Mouse (Mus musculus) limb, embryonic 15.5 days (tissue): Measurements from ENCODE around the gene Ahcy. TPM values are rescaled to one million over a fixed set of nuclear protein-coding genes. Genes with fewer than 3 reads are reported as not detected.
"Not testable (repeated sequence)": the region's sequence is repeated elsewhere in the genome, so short reads cannot be mapped to it uniquely, and the experiment has no call there.

Source experiments
- ATAC-seq: fragments of 200-750 bp; cut with Nextera tagmentation; 2 replicates; pipeline ENCODE4 v1.8.0; 2017; ENCODE audit warnings: low read depth, moderate TSS enrichment; ENCODE audit not compliant: insufficient number of reproducible peaks, low FRiP score, low TSS enrichment
- H3K27ac ChIP-seq: fragments of 300-500 bp; sonication (generic); 2 replicates; pipeline ENCODE4 v1.5.1; 2015; ENCODE audit warnings: moderate library complexity, mild to moderate bottlenecking, inconsistent platforms
- H3K27me3 ChIP-seq: fragments of 300-500 bp; sonication (generic); 2 replicates; pipeline ENCODE4 v1.6.1; 2015; ENCODE audit warnings: inconsistent platforms
- H3K36me3 ChIP-seq: fragments of 300-500 bp; sonication (generic); 2 replicates; pipeline ENCODE4 v1.6.1; 2015; ENCODE audit warnings: inconsistent platforms
- H3K4me1 ChIP-seq: fragments of 300-500 bp; sonication (generic); 2 replicates; pipeline ENCODE4 v1.6.1; 2015; ENCODE audit warnings: inconsistent platforms
- H3K4me2 ChIP-seq: fragments of 300-500 bp; sonication (generic); 2 replicates; pipeline ENCODE4 v1.6.1; 2015; ENCODE audit warnings: mild to moderate bottlenecking, inconsistent platforms
- H3K4me3 ChIP-seq: fragments of 300-500 bp; sonication (generic); 2 replicates; pipeline ENCODE4 v1.5.1; 2015; ENCODE audit warnings: mild to moderate bottlenecking, inconsistent platforms
- H3K9ac ChIP-seq: fragments of 300-500 bp; sonication (generic); 2 replicates; pipeline ENCODE4 v1.6.1; 2015; ENCODE audit warnings: inconsistent platforms
- H3K9me3 ChIP-seq: fragments of 300-500 bp; sonication (generic); 2 replicates; pipeline ENCODE4 v1.6.1; 2016; ENCODE audit warnings: inconsistent platforms
- WGBS: fragments of 180-500 bp; shearing (Covaris S2); methylation state at CpG from one replicate; pipeline ENCODE4 v1.1.7; 2015; 5-methylcytosine and 5-hydroxymethylcytosine counted together
- polyA plus RNA-seq: library from polyadenylated mRNA; unstranded; fragments of >200 nt; fragmentation: Nextera tagmentation; extraction: Ambion mirVana; gene quantifications from 2 replicates; pipeline ENCODE4 v1.2.1, GENCODE M21; 2015

Ahcy gene
- polyA plus RNA-seq, 1 experiment from 2014 or later: 53.5 TPM

GRCm38 (mm10) chr2:155072353-155073145 is 1.7 kb downstream of the Ahcy start:
- Histone ChIP-seq H3K4me3 (no peak overlapping the region; the same call in 1 of the 2 replicates), H3K4me1 (peaks cover 18% of the 10 kb centered on the region), H3K9me3 (no peaks in the 10 kb centered on the region), H3K36me3 (peaks cover 11% of the 10 kb centered on the region; the same call in 1 of the 2 replicates), H3K27me3 (no peaks in the 10 kb centered on the region), H3K9ac (no peak overlapping the region), H3K27ac (no peak overlapping the region), H3K4me2 (peak overlapping the region; percentile 71; the same call in 1 of the 2 replicates)
- WGBS: 79% methylated on average over 8 of the region's 8 CpGs
- ATAC-seq: no peak

- peaks cover 18% of the 10 kb centered on the region for H3K4me1 ChIP-seq
- no peak overlapping the region for H3K4me3 ChIP-seq
- H3K36me3 ChIP-seq: peaks cover 24% of the 10 kb centered on the region
- H3K4me2 ChIP-seq: no peak overlapping the region
- H3K9ac ChIP-seq: no peak overlapping the region
- ATAC-seq: no peak
- no peak overlapping the region for H3K27ac ChIP-seq
- no peaks in the 10 kb centered on the region for H3K9me3 ChIP-seq
- H3K27me3 ChIP-seq: no peaks in the 10 kb centered on the region
- 76% methylated on average over 9 of the region's 9 CpGs for WGBS
These were observed 3.3 kb downstream of the Ahcy start for GRCm38 (mm10) chr2:155071027-155071426.

GRCm38 (mm10) chr2:155057361-155057760 is 16.9 kb downstream of the Ahcy start:
- no peak overlapping the region for H3K4me2 ChIP-seq
- no peaks in the 10 kb centered on the region for H3K4me1 ChIP-seq
- no peak overlapping the region for H3K27ac ChIP-seq
- no peak overlapping the region for H3K9ac ChIP-seq
- peaks cover 27% of the 10 kb centered on the region for H3K36me3 ChIP-seq
- no peak for ATAC-seq
- 74% methylated on average over 1 of the region's 1 CpGs for WGBS
- H3K9me3 ChIP-seq: no peaks in the 10 kb centered on the region
- no peaks in the 10 kb centered on the region for H3K27me3 ChIP-seq
- no peak overlapping the region for H3K4me3 ChIP-seq

- peaks cover 14% of the 10 kb centered on the region for H3K36me3 ChIP-seq
These were observed 18.2 kb downstream of the Ahcy start for GRCm38 (mm10) chr2:155056076-155056578.

GRCm38 (mm10) chr2:155054672-155055071 is 19.6 kb downstream of the Ahcy start:
- H3K4me3 ChIP-seq: no peak overlapping the region
- H3K9ac ChIP-seq: no peak overlapping the region
- H3K4me1 ChIP-seq: peaks cover 15% of the 10 kb centered on the region
- WGBS: 22% methylated on average over 3 of the region's 3 CpGs
- ATAC-seq: no peak
- H3K4me2 ChIP-seq: no peak overlapping the region
- H3K27ac ChIP-seq: no peak overlapping the region
- no peaks in the 10 kb centered on the region for H3K27me3 ChIP-seq
- H3K9me3 ChIP-seq: no peaks in the 10 kb centered on the region
- H3K36me3 ChIP-seq: peaks cover 7% of the 10 kb centered on the region

More at GRCm38 (mm10) chr2:155056076-155056578, 18.2 kb downstream of the Ahcy start:
- Histone ChIP-seq H3K27ac (no peak overlapping the region), H3K4me2 (no peak overlapping the region), H3K9ac (no peak overlapping the region), H3K4me3 (no peak overlapping the region), H3K9me3 (no peaks in the 10 kb centered on the region), H3K27me3 (no peaks in the 10 kb centered on the region), H3K4me1 (peaks cover 8% of the 10 kb centered on the region)
- no peak for ATAC-seq
- WGBS: 79% methylated on average over 5 of the region's 5 CpGs

GRCm38 (mm10) chr2:155053512-155053911 is 20.8 kb downstream of the Ahcy start:
- peaks cover 15% of the 10 kb centered on the region for H3K4me1 ChIP-seq
- not testable (repeated sequence) for ATAC-seq, H3K9ac ChIP-seq, H3K4me3 ChIP-seq, H3K27ac ChIP-seq, H3K27me3 ChIP-seq, H3K36me3 ChIP-seq, H3K4me2 ChIP-seq, H3K9me3 ChIP-seq
- 93% methylated on average over 8 of the region's 8 CpGs for WGBS

GRCm38 (mm10) chr2:155052681-155053080 is 21.6 kb downstream of the Ahcy start:
- Histone ChIP-seq H3K9ac (no peak overlapping the region), H3K27me3 (no peaks in the 10 kb centered on the region), H3K4me1 (peaks cover 19% of the 10 kb centered on the region), H3K9me3 (no peaks in the 10 kb centered on the region), H3K4me3 (no peak overlapping the region), H3K36me3 (no peaks in the 10 kb centered on the region), H3K4me2 (no peak overlapping the region), H3K27ac (no peak overlapping the region)
- no peak for ATAC-seq
- WGBS: 52% methylated on average over 2 of the region's 2 CpGs

- Histone ChIP-seq H3K9me3 (no peaks in the 10 kb centered on the region), H3K4me2 (peak overlapping the region; percentile 91), H3K4me1 (peaks cover 24% of the 10 kb centered on the region), H3K9ac (peak overlapping the region; percentile 40; the same call in 1 of the 2 replicates), H3K4me3 (peak overlapping the region; percentile 62), H3K27me3 (no peaks in the 10 kb centered on the region), H3K36me3 (no peaks in the 10 kb centered on the region), H3K27ac (peak overlapping the region; percentile 88)
- 19% methylated on average over 9 of the region's 9 CpGs for WGBS
- no peak for ATAC-seq
These were observed 22.5 kb downstream of the Ahcy start for GRCm38 (mm10) chr2:155051622-155052351.

GRCm38 (mm10) chr2:155050504-155051236 is 23.6 kb downstream of the Ahcy start:
- Histone ChIP-seq H3K36me3 (no peaks in the 10 kb centered on the region), H3K4me3 (peak overlapping the region; percentile 62), H3K27me3 (no peaks in the 10 kb centered on the region), H3K27ac (peak overlapping the region; percentile 88), H3K9ac (peak overlapping the region; percentile 49), H3K4me1 (peaks cover 24% of the 10 kb centered on the region), H3K4me2 (peak overlapping the region; percentile 91), H3K9me3 (no peaks in the 10 kb centered on the region)
- ATAC-seq: peak; percentile 90
- 1% methylated on average over 45 of the region's 45 CpGs for WGBS

- Histone ChIP-seq H3K9me3 (no peaks in the 10 kb centered on the region), H3K4me1 (peaks cover 24% of the 10 kb centered on the region), H3K4me3 (peak overlapping the region; percentile 62), H3K4me2 (peak overlapping the region; percentile 91), H3K27me3 (no peaks in the 10 kb centered on the region), H3K27ac (peak overlapping the region; percentile 83), H3K9ac (peak overlapping the region; percentile 49; the same call in 1 of the 2 replicates), H3K36me3 (no peaks in the 10 kb centered on the region)
- WGBS: 21% methylated on average over 5 of the region's 5 CpGs
- no peak for ATAC-seq
These were observed 24.2 kb downstream of the Ahcy start for GRCm38 (mm10) chr2:155050108-155050503.

- no peaks in the 10 kb centered on the region for H3K9me3 ChIP-seq
- peaks cover 24% of the 10 kb centered on the region for H3K4me1 ChIP-seq
- WGBS: 29% methylated on average over 7 of the region's 7 CpGs
- H3K36me3 ChIP-seq: no peaks in the 10 kb centered on the region
- H3K4me2 ChIP-seq: peak overlapping the region; percentile 17; the same call in 1 of the 2 replicates
- peak overlapping the region; percentile 23 for H3K4me3 ChIP-seq
- peak overlapping the region; percentile 66 for H3K27ac ChIP-seq
- ATAC-seq: no peak
- no peaks in the 10 kb centered on the region for H3K27me3 ChIP-seq
- 0 out of 2 replicates have a peak overlapping the region, but pooled peaks have one; percentile 7 for H3K9ac ChIP-seq
These were observed 26.7 kb downstream of the Ahcy start for GRCm38 (mm10) chr2:155047452-155048178.
